Mouse (Mus musculus): ENCODE data around the gene Agr2. TPM values are rescaled to one million over a fixed set of nuclear protein-coding genes. Genes with fewer than 3 reads are reported as not detected.
A peak's percentile ranks its signal among the peaks of the same experiment; 100 is the strongest.

Gene Agr2
- 0.32 and 0.65 TPM in 2 replicates for polyA plus RNA-seq (2015; fragmentation: Nextera tagmentation; extraction: Ambion mirVana)

- 67% methylated on average over 9 of the region's 9 CpGs for WGBS
- no peak for ATAC-seq (ENCODE audit: extremely low read depth, insufficient number of reproducible peaks, low FRiP score, low TSS enrichment)
- no peak within 1 kb of the TSS for H3K4me3 ChIP-seq
- H3K4me1 ChIP-seq = peaks cover 4% of the 10 kb centered on the region
- H3K27me3 ChIP-seq (replicated peaks) = no peaks in the 10 kb centered on the region
- H3K9me3 ChIP-seq = no peaks in the 10 kb centered on the region
- H3K9ac ChIP-seq = no peak within 1 kb of the TSS
- H3K4me2 ChIP-seq = no peak within 1 kb of the TSS
- H3K36me3 ChIP-seq = no peaks in the 10 kb centered on the region
- H3K27ac ChIP-seq (replicated peaks) = no peak within 1 kb of the TSS
These were observed at the start of gene Agr2 for GRCm38 (mm10) chr12:35992711-35993110. Gene Agr2, plus strand, starts transcription at chr12:35992907.

DNA sequence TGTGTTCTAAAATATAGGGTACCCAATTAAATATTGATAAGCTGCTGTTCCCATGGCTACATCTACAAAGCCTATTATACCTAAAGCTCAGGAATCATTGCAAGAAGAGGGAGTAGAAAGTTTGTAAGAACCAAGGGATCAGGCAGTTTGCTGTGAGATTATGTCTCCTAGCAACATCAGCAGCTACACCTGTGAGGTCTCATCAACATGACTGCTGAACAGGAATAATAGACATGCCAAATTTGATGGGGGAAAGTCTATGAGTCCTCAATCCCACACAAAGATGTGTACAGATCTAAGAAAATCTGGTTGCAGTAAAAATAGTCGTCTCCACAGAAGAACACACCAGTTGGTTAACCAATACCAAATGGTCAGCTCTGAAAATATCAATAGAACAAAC, 41.0 kb upstream of the Agr2 start:
- no peak overlapping the region for H3K27ac ChIP-seq (replicated peaks)

DNA sequence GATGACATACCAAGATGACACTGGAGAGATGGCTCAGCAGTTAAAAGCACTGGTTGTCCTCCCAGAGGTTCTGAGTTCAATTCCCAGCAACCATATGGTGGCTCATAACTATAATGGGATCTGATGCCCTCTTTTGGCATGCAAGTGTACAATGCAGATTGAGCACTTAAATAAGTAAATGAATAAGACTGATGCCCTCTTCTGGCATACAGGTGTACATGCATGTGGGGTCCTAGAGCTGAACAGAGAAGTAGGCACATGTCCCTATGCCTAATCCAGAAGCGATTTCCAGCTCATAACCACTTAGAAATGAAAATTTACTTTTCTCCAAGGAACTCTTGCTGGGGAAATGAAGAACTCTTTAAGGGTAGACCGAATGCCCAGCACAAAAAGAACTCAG, 35.5 kb upstream of the Agr2 start:
- H3K36me3 ChIP-seq = no peaks in the 10 kb centered on the region
- no peaks in the 10 kb centered on the region for H3K27me3 ChIP-seq (replicated peaks)
- ATAC-seq (ENCODE audit: extremely low read depth, insufficient number of reproducible peaks, low FRiP score, low TSS enrichment) = no peak
- H3K9ac ChIP-seq = no peak overlapping the region
- H3K4me1 ChIP-seq = no peaks in the 10 kb centered on the region
- H3K9me3 ChIP-seq = no peaks in the 10 kb centered on the region
- H3K4me2 ChIP-seq = no peak overlapping the region
- no peak overlapping the region for H3K27ac ChIP-seq (replicated peaks)
- H3K4me3 ChIP-seq = no peak overlapping the region
- 61% methylated on average over 2 of the region's 2 CpGs for WGBS

More for the DNA sequence above, 41.0 kb upstream of the Agr2 start:
- H3K4me1 ChIP-seq = no peaks in the 10 kb centered on the region
- no peak overlapping the region for H3K4me2 ChIP-seq
- H3K9ac ChIP-seq = no peak overlapping the region
- no peaks in the 10 kb centered on the region for H3K36me3 ChIP-seq
- WGBS = 64% methylated on average over 1 of the region's 1 CpGs
- ATAC-seq (ENCODE audit: extremely low read depth, insufficient number of reproducible peaks, low FRiP score, low TSS enrichment) = no peak
- no peaks in the 10 kb centered on the region for H3K9me3 ChIP-seq
- no peaks in the 10 kb centered on the region for H3K27me3 ChIP-seq (replicated peaks)
- no peak overlapping the region for H3K4me3 ChIP-seq

GRCm38 (mm10) chr12:35966098-35966767, 26.5 kb upstream of the Agr2 start:
- H3K4me3 ChIP-seq = no peak overlapping the region
- H3K27ac ChIP-seq (replicated peaks) = no peak overlapping the region
- no peak overlapping the region for H3K4me2 ChIP-seq
- no peaks in the 10 kb centered on the region for H3K36me3 ChIP-seq
- H3K27me3 ChIP-seq (replicated peaks) = no peaks in the 10 kb centered on the region
- no peaks in the 10 kb centered on the region for H3K9me3 ChIP-seq
- no peak overlapping the region for H3K9ac ChIP-seq
- H3K4me1 ChIP-seq = no peaks in the 10 kb centered on the region
- WGBS = 51% methylated on average over 7 of the region's 7 CpGs
- no peak for ATAC-seq (ENCODE audit: extremely low read depth, insufficient number of reproducible peaks, low FRiP score, low TSS enrichment)

GRCm38 (mm10) chr12:35966768-35967141, 26.0 kb upstream of the Agr2 start:
- Histone ChIP-seq H3K9ac (no peak overlapping the region), H3K4me2 (no peak overlapping the region), H3K4me1 (no peaks in the 10 kb centered on the region), H3K4me3 (no peak overlapping the region), H3K27ac (replicated peaks) (no peak overlapping the region), H3K9me3 (no peaks in the 10 kb centered on the region), H3K27me3 (replicated peaks) (no peaks in the 10 kb centered on the region), H3K36me3 (no peaks in the 10 kb centered on the region)
- WGBS = 65% methylated on average over 7 of the region's 7 CpGs
- no peak for ATAC-seq (ENCODE audit: extremely low read depth, insufficient number of reproducible peaks, low FRiP score, low TSS enrichment)

DNA sequence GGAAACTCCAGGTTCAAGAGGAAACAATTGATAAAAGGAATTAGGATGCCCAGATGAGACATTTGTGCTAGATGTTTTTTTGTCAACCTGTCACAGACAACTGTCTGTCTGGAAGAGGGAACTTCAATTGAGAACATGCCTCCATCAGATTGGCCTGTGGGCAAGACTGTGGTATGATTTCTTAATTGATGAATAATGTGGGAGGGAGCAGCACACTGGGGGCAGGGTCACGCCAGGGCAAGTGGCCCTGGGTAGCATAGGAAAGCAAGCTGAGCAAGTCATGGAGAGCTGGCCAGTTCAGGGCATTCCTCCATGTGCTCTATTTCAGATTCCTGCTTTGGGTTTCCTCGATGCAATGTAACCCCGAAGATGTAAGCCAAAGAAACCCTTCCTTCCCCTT, 16.8 kb upstream of the Agr2 start:
- ATAC-seq (ENCODE audit: extremely low read depth, insufficient number of reproducible peaks, low FRiP score, low TSS enrichment) = no peak
- Histone ChIP-seq H3K9ac (no peak overlapping the region), H3K27me3 (replicated peaks) (no peaks in the 10 kb centered on the region), H3K27ac (replicated peaks) (no peak overlapping the region), H3K9me3 (no peaks in the 10 kb centered on the region), H3K4me2 (no peak overlapping the region), H3K4me3 (no peak overlapping the region), H3K36me3 (no peaks in the 10 kb centered on the region), H3K4me1 (no peaks in the 10 kb centered on the region)
- 72% methylated on average over 3 of the region's 3 CpGs for WGBS

- no peak for ATAC-seq (ENCODE audit: extremely low read depth, insufficient number of reproducible peaks, low FRiP score, low TSS enrichment)
- H3K9me3 ChIP-seq = no peaks in the 10 kb centered on the region
- peaks cover 7% of the 10 kb centered on the region for H3K4me1 ChIP-seq
- no peak overlapping the region for H3K9ac ChIP-seq
- no peaks in the 10 kb centered on the region for H3K36me3 ChIP-seq
- H3K4me2 ChIP-seq = no peak overlapping the region
- H3K4me3 ChIP-seq = no peak overlapping the region
- H3K27me3 ChIP-seq (replicated peaks) = no peaks in the 10 kb centered on the region
- WGBS = 54% methylated on average over 6 of the region's 6 CpGs
- no peak overlapping the region for H3K27ac ChIP-seq (replicated peaks)
These were observed 15.0 kb upstream of the Agr2 start for GRCm38 (mm10) chr12:35977633-35978246.

DNA sequence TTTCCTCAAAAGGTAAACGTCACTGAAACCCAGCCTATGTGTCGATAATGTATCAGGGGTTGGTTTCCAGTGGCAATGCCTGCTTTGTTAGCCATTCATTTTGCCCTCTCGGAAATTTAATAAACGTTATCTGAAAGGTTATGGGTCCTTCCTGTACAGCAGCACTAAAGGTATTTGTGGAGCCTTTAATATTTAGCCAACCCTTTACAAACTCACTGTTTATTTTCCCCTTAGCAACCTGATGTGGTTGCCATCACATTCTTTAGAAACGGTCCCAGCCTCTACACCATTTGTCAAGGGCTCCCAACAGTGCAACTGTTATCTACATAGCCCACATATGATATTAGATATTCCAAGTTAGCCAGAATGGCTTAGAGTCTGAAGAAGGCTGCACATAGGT, 13.1 kb upstream of the Agr2 start:
- H3K36me3 ChIP-seq = no peaks in the 10 kb centered on the region
- H3K9ac ChIP-seq = no peak overlapping the region
- H3K27me3 ChIP-seq (replicated peaks) = no peaks in the 10 kb centered on the region
- no peak for ATAC-seq (ENCODE audit: extremely low read depth, insufficient number of reproducible peaks, low FRiP score, low TSS enrichment)
- H3K27ac ChIP-seq (replicated peaks) = no peak overlapping the region
- 61% methylated on average over 5 of the region's 5 CpGs for WGBS
- H3K9me3 ChIP-seq = no peaks in the 10 kb centered on the region
- H3K4me1 ChIP-seq = peaks cover 7% of the 10 kb centered on the region
- H3K4me3 ChIP-seq = no peak overlapping the region
- no peak overlapping the region for H3K4me2 ChIP-seq

DNA sequence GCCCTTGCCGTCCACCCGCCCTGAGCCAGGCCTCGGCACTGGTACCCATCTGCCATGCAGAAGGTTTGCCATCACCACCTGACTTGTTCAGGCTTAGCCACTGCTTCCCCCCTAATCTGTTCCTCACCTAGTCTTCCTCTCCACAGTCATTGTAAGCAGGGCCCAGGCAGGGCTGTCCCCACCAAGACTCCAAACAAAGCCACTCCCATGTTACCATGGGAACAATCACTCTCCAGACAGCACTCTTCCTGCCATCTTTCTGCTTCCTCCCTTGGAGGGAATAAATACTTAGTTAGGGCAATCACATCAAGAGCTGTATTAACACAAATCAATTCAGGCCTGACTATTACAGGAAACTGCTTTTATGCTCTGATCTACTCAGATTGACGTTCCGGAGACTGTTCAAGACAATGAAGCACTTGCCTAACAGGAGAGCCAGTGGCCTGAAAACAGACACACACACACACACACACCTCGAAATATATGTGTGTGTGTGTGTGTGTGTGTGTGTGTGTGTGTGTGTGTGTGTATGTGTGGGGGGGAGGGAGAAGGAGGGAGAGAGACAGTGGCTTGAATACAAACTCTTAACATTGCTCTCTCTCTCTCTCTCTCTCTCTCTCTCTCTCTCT, 10.9 kb upstream of the Agr2 start:
- Histone ChIP-seq H3K4me2 (peak overlapping the region; percentile 33), H3K9ac (no peak overlapping the region), H3K4me1 (peaks cover 7% of the 10 kb centered on the region), H3K27ac (replicated peaks) (0 out of 2 replicates have a peak overlapping the region, but pooled peaks have one; percentile 24), H3K36me3 (no peaks in the 10 kb centered on the region), H3K9me3 (no peaks in the 10 kb centered on the region), H3K4me3 (no peak overlapping the region), H3K27me3 (replicated peaks) (no peaks in the 10 kb centered on the region)
- ATAC-seq (ENCODE audit: extremely low read depth, insufficient number of reproducible peaks, low FRiP score, low TSS enrichment) = no peak; the same call in 1 of the 2 replicates
- WGBS = 36% methylated on average over 6 of the region's 6 CpGs

GRCm38 (mm10) chr12:35983472-35983871, 9.2 kb upstream of the Agr2 start:
- no peaks in the 10 kb centered on the region for H3K27me3 ChIP-seq (replicated peaks)
- ATAC-seq (ENCODE audit: extremely low read depth, insufficient number of reproducible peaks, low FRiP score, low TSS enrichment) = no peak
- peaks cover 7% of the 10 kb centered on the region for H3K4me1 ChIP-seq
- no peak overlapping the region for H3K4me3 ChIP-seq
- no peaks in the 10 kb centered on the region for H3K36me3 ChIP-seq
- no peaks in the 10 kb centered on the region for H3K9me3 ChIP-seq
- no peak overlapping the region for H3K9ac ChIP-seq
- no peak overlapping the region for H3K27ac ChIP-seq (replicated peaks)
- WGBS = 83% methylated on average over 9 of the region's 9 CpGs
- H3K4me2 ChIP-seq = no peak overlapping the region

DNA sequence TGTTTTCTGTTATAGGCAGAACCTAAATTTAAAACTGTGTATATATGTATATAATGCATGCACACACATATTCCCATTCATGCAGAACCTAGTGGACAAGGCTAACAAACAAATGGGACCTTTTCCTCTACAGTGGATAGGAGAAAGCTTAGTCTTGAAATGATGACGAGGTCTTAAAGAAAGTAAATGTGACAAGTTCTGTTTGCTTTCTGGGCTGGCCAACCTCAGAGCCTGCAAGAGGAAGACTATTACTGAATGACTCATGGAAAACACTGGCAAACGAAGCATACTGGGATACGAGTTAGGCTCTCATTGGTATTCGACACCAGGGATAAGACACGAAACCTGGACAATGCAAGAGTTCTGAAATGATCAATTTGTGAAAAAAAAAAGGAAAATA, 8.0 kb upstream of the Agr2 start:
- Histone ChIP-seq H3K27ac (replicated peaks) (no peak overlapping the region), H3K9ac (no peak overlapping the region), H3K4me2 (no peak overlapping the region), H3K27me3 (replicated peaks) (no peaks in the 10 kb centered on the region), H3K9me3 (no peaks in the 10 kb centered on the region), H3K36me3 (no peaks in the 10 kb centered on the region), H3K4me3 (no peak overlapping the region), H3K4me1 (peaks cover 7% of the 10 kb centered on the region)
- WGBS = 76% methylated on average over 5 of the region's 5 CpGs
- ATAC-seq (ENCODE audit: extremely low read depth, insufficient number of reproducible peaks, low FRiP score, low TSS enrichment) = no peak

DNA sequence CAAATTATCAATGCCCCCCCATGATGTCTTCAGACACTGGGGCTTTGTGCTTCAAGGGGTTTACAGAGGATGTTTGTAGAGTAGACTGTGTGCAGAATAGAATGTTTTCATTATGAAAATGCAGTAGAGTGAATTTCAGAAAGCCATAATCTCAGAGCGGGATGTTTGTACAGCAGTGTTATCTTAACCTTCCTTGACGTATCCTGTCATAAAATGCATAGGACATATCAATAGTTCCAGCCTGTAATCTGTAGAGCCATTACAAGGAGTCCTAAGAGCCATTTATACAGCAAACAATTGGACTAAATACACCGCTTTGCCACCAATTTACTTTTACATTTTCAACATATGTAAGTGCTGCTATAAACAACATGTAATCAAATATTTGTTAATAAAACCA, 876 bp downstream of the Agr2 start:
- 53% methylated on average over 3 of the region's 3 CpGs for WGBS
- Histone ChIP-seq H3K27me3 (replicated peaks) (no peaks in the 10 kb centered on the region), H3K27ac (replicated peaks) (no peak overlapping the region)

More for the DNA sequence above, 876 bp downstream of the Agr2 start:
- H3K4me2 ChIP-seq = no peak overlapping the region
- peaks cover 4% of the 10 kb centered on the region for H3K4me1 ChIP-seq
- ATAC-seq (ENCODE audit: extremely low read depth, insufficient number of reproducible peaks, low FRiP score, low TSS enrichment) = no peak
- H3K9me3 ChIP-seq = no peaks in the 10 kb centered on the region
- H3K9ac ChIP-seq = no peak overlapping the region
- no peaks in the 10 kb centered on the region for H3K36me3 ChIP-seq
- H3K4me3 ChIP-seq = no peak overlapping the region

Data from heart, embryonic 13.5 days (tissue).